Mouse (Mus musculus): Measurements from ENCODE around the gene Gba2.

DNA sequence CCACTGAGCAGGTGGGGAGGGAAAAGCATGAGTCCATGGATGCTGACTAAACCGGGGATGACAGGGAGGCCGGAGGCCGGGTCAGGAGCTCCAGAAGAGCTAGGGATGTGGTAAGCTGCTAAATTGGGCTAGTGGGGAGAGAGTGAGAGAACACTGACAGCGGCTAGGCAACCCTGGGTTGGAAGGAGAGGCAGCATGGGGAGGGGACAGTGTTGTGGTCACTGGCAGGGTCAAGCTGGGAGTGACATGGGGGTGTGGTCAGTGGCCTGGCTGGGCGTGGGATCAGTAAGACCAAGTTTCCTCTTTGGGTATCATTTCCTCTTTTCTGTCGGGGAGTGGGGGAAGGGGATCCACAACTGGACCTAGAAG, 18.4 kb downstream of the Gba2 start:
- TF ChIP-seq CTCF (IDR thresholded peaks at IDR 0.05; ENCODE audit: borderline replicate concordance, extremely low read depth, insufficient read depth, insufficient read length) (no peak), POLR2A (IDR thresholded peaks at IDR 0.05; ENCODE audit: borderline replicate concordance, extremely low read depth, insufficient read depth, insufficient read length, poor library complexity, severe bottlenecking) (no peak)

Measured in brain, embryonic 14.5 days (tissue).